Mouse (Mus musculus) kidney, postnatal 25 days (tissue): ENCODE data around the gene 1700001C19Rik.
A peak's percentile ranks its signal among the peaks of the same experiment; 100 is the strongest.

Experiments used
- DNase-seq, 2 experiments: peaks; one replicate each; pipeline ENCODE4 v3.0.0; 2021; ENCODE audit warnings: mixed read lengths in 2 of 2

Gene 1700001C19Rik

DNA sequence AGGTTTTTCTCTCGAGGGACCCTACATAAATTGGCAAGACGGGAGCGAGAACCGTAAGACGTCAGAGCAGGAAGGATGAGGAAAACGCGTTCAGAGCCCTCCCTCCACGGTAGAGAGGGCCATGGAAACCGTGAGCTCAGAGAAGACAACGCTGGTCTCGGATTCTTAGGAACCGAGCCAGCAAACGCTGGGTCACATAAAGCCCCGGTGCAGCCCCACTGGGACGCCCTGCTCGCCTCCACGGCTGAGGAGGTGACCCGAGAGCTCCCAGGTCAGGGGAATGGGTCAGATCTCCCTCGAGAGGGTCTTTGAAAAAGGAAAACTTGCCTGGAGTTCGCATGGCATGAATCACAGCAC, 68.1 kb downstream of the 1700001C19Rik start:
- no peak for DNase-seq

DNA sequence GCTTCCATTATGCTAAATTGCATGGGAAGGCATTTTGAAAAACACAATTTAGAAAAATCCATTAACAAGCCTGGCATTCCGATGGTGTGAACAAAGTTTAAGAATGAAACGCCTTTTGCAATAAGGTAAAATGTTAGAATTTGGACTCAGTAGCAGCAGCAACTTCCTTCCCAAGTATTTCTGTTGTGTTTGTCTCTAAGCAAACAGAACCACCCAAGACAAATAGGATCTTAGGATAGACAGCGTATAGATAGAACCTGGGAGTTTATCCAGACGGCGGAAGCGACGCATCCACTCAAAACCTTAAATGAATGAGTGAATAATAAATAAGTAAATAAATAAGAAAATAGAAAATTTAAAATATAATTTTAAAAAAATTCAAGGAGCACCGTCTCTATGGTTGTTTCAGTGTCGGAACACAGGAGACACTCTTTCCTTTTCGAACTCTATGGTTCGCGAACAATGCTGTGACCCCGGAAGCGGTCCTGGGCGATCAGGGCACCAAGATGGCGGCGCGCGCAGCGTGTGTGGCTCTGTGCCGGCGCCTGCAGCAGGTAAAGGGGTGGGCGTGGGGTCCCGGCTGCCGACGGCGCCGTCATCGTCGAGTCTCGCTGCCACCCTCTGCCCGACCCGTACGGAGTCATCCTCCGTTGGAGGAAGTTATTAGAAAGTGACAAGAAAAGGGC, 68.6 kb downstream of the 1700001C19Rik start, which contains the start of gene Mrps10:
Gene Mrps10 (plus strand): TSS at position 487 of the 686 bp plus-strand sequence.
- peak; percentile 89 to 94 for DNase-seq
